Mouse (Mus musculus): ENCODE measurements around the gene Cdc42se2. TPM values are rescaled to one million over a fixed set of nuclear protein-coding genes. Genes with fewer than 3 reads are reported as not detected.

Cdc42se2 gene
- total RNA-seq, 2 experiments from 2014 or later, result 13.8 to 16.3 TPM

Other genes starting within 250 kb of the Cdc42se2 start
- 10 to 100 TPM; 16.8 to 24.0 TPM for gene Lyrm7, start 73.2 kb upstream of the Cdc42se2 start, total RNA-seq (2021)
- 100 to 1,000 TPM; 161 to 192 TPM for gene Hint1, start 78.7 kb upstream of the Cdc42se2 start, total RNA-seq (2021)
- 10 to 100 TPM; 27.6 to 44.7 TPM for gene Gpx3, start 114.8 kb upstream of the Cdc42se2 start, total RNA-seq (2021)
- 10 to 100 TPM; 29.7 to 32.3 TPM for gene Tnip1, start 175.2 kb upstream of the Cdc42se2 start, total RNA-seq (2021)
- gene Anxa6, start 245.8 kb upstream of the Cdc42se2 start, total RNA-seq (2021), result 100 to 1,000 TPM; 168 to 176 TPM